Mouse (Mus musculus): ENCODE results near the gene Tmem63c. TPM values are rescaled to one million over a fixed set of nuclear protein-coding genes. Genes with fewer than 3 reads are reported as not detected.

The Tmem63c gene
- polyA plus RNA-seq, 1 experiment from 2014 or later, result 0.05 TPM

- no peak overlapping the region for H3K4me3 ChIP-seq
- ATAC-seq (replicated peaks; ENCODE audit: insufficient number of reproducible peaks, insufficient read depth, low FRiP score, low read depth), result no peak
- no peaks in the 10 kb centered on the region for H3K36me3 ChIP-seq
- 51% methylated on average over 7 of the region's 7 CpGs for WGBS
- no peaks in the 10 kb centered on the region for H3K9me3 ChIP-seq (replicated peaks)
- peaks cover 6% of the 10 kb centered on the region for H3K27me3 ChIP-seq
- no peak overlapping the region for H3K4me2 ChIP-seq
- H3K4me1 ChIP-seq (replicated peaks), result peaks cover 12% of the 10 kb centered on the region
- H3K27ac ChIP-seq, result no peak overlapping the region
- H3K9ac ChIP-seq, result no peak overlapping the region
These were observed 18.9 kb upstream of the Tmem63c start for GRCm38 (mm10) chr12:87002209-87002608.

DNA sequence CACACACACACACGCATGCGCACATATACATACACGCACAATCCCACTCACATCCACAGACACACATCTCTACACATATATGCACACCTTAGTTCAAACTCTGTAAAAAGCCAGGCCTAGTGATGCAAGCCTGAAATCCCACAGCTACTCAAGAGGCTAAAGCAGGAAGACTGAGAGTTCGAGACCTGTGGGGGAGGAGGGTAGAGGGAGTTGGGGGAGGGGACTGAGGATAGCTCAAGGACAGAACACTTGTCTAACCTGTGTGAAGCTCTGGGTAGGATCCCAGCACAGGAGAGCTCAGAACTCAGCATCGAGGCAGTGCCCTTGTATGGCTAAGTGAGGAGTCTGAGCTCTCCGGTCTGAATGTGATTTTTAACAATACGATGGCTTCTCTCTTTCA is 18.3 kb upstream of the Tmem63c start:
- H3K27me3 ChIP-seq, result peaks cover 6% of the 10 kb centered on the region
- peaks cover 12% of the 10 kb centered on the region for H3K4me1 ChIP-seq (replicated peaks)
- WGBS, result 69% methylated on average over 7 of the region's 7 CpGs
- no peak overlapping the region for H3K4me2 ChIP-seq
- no peaks in the 10 kb centered on the region for H3K36me3 ChIP-seq
- H3K27ac ChIP-seq, result no peak overlapping the region
- no peaks in the 10 kb centered on the region for H3K9me3 ChIP-seq (replicated peaks)
- no peak overlapping the region for H3K4me3 ChIP-seq
- H3K9ac ChIP-seq, result no peak overlapping the region
- no peak for ATAC-seq (replicated peaks; ENCODE audit: insufficient number of reproducible peaks, insufficient read depth, low FRiP score, low read depth)

DNA sequence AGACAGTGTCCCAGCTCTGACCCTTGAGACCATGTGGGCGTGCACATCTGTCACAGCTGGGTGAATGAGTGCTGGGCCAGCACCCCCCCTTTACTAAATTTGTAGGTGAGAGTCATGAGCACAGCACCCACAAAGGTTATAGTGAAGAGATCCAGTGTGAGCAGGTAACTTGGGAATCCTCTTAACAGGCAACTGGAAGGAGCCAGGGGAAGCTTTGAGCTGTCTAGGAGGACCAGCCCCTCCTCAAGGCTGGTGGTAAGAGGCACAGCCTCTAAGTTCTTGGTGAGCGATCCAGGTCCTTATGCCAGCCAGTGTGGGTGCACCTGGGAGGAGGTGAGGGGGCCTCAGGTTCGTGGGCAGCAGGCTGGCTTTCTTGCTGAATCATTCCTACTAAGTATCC is 17.5 kb upstream of the Tmem63c start:
- H3K4me1 ChIP-seq (replicated peaks), result peaks cover 12% of the 10 kb centered on the region
- no peaks in the 10 kb centered on the region for H3K36me3 ChIP-seq
- no peak overlapping the region for H3K4me3 ChIP-seq
- no peaks in the 10 kb centered on the region for H3K9me3 ChIP-seq (replicated peaks)
- peaks cover 6% of the 10 kb centered on the region for H3K27me3 ChIP-seq
- no peak overlapping the region for H3K9ac ChIP-seq
- no peak overlapping the region for H3K27ac ChIP-seq
- ATAC-seq (replicated peaks; ENCODE audit: insufficient number of reproducible peaks, insufficient read depth, low FRiP score, low read depth), result no peak
- H3K4me2 ChIP-seq, result no peak overlapping the region
- 48% methylated on average over 3 of the region's 3 CpGs for WGBS

DNA sequence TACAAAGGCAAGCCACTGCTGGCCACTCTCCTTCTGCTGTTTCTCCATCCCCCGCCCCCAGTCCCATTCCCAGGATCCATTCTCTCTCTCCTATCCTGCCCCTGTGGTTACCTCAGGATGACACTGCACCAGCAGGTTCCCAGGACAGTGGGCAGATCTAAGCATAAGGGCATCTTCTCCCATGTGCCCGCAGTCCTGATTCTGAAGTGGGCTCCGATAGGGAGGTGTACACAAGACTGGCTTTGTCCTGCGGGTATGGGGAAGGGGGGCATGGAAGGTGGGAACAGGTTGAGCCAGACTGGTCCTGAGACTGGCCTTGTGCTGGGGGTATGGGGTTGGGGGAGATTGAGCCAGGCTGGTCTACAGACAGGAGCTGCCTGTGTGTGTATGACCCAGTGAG is 16.5 kb upstream of the Tmem63c start:
- Histone ChIP-seq H3K4me2 (no peak overlapping the region), H3K27ac (no peak overlapping the region), H3K36me3 (no peaks in the 10 kb centered on the region), H3K9ac (no peak overlapping the region), H3K4me3 (no peak overlapping the region), H3K9me3 (replicated peaks) (no peaks in the 10 kb centered on the region), H3K27me3 (peaks cover 13% of the 10 kb centered on the region), H3K4me1 (replicated peaks) (peaks cover 9% of the 10 kb centered on the region)
- no peak for ATAC-seq (replicated peaks; ENCODE audit: insufficient number of reproducible peaks, insufficient read depth, low FRiP score, low read depth)
- WGBS, result 75% methylated on average over 4 of the region's 4 CpGs

GRCm38 (mm10) chr12:87017041-87017440 is 4.1 kb upstream of the Tmem63c start:
- Histone ChIP-seq H3K9me3 (replicated peaks) (no peaks in the 10 kb centered on the region), H3K27me3 (0 out of 2 replicates have a peak, but pooled peaks cover 4% of the 10 kb centered on the region), H3K36me3 (no peaks in the 10 kb centered on the region), H3K4me2 (no peak overlapping the region), H3K4me1 (replicated peaks) (no peaks in the 10 kb centered on the region), H3K27ac (no peak overlapping the region), H3K4me3 (no peak overlapping the region), H3K9ac (no peak overlapping the region)
- 41% methylated on average over 3 of the region's 3 CpGs for WGBS
- ATAC-seq (replicated peaks; ENCODE audit: insufficient number of reproducible peaks, insufficient read depth, low FRiP score, low read depth), result no peak

DNA sequence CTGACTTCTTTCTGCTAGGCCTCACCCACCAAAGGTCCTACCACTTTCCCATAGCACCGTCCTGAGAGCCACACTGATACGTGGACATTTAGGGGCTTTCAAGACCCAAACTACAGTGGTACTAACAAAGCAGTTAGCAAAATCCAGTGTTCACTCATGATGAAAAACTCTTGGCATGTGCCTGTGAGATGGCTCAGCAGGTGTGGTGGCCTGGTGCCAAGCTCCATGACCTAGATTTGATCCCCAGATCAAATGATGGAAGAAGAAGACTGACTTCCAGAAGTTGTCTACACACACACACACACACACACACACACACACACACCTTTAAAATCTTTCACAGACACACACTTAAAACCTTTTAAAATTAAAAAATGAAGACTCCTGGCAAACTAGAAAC is 2.4 kb upstream of the Tmem63c start:
- WGBS, result 76% methylated on average over 2 of the region's 2 CpGs
- no peak overlapping the region for H3K4me2 ChIP-seq
- no peak for ATAC-seq (replicated peaks; ENCODE audit: insufficient number of reproducible peaks, insufficient read depth, low FRiP score, low read depth)

GRCm38 (mm10) chr12:87022006-87022405 is 866 bp downstream of the Tmem63c start:
- H3K9me3 ChIP-seq (replicated peaks), result no peaks in the 10 kb centered on the region
- no peak for ATAC-seq (replicated peaks; ENCODE audit: insufficient number of reproducible peaks, insufficient read depth, low FRiP score, low read depth)
- H3K36me3 ChIP-seq, result no peaks in the 10 kb centered on the region
- H3K4me3 ChIP-seq, result no peak overlapping the region
- no peak overlapping the region for H3K9ac ChIP-seq
- H3K27ac ChIP-seq, result no peak overlapping the region
- no peak overlapping the region for H3K4me2 ChIP-seq
- 77% methylated on average over 2 of the region's 2 CpGs for WGBS
- peaks cover 5% of the 10 kb centered on the region for H3K4me1 ChIP-seq (replicated peaks)
- peaks cover 28% of the 10 kb centered on the region for H3K27me3 ChIP-seq

More for the DNA sequence above, 2.4 kb upstream of the Tmem63c start:
- Histone ChIP-seq H3K36me3 (no peaks in the 10 kb centered on the region), H3K27me3 (peaks cover under 1% of the 10 kb centered on the region; the same call in 1 of the 2 replicates), H3K4me1 (replicated peaks) (no peaks in the 10 kb centered on the region), H3K9ac (no peak overlapping the region), H3K9me3 (replicated peaks) (no peaks in the 10 kb centered on the region), H3K4me3 (no peak overlapping the region), H3K27ac (no peak overlapping the region)

GRCm38 (mm10) chr12:87023456-87023855 is 2.3 kb downstream of the Tmem63c start:
- no peak for ATAC-seq (replicated peaks; ENCODE audit: insufficient number of reproducible peaks, insufficient read depth, low FRiP score, low read depth)
- Histone ChIP-seq H3K36me3 (no peaks in the 10 kb centered on the region), H3K27ac (no peak overlapping the region), H3K4me1 (replicated peaks) (peaks cover 5% of the 10 kb centered on the region), H3K27me3 (peaks cover 42% of the 10 kb centered on the region), H3K4me3 (no peak overlapping the region), H3K4me2 (no peak overlapping the region), H3K9ac (no peak overlapping the region), H3K9me3 (replicated peaks) (no peaks in the 10 kb centered on the region)
- WGBS, result 80% methylated on average over 3 of the region's 3 CpGs

DNA sequence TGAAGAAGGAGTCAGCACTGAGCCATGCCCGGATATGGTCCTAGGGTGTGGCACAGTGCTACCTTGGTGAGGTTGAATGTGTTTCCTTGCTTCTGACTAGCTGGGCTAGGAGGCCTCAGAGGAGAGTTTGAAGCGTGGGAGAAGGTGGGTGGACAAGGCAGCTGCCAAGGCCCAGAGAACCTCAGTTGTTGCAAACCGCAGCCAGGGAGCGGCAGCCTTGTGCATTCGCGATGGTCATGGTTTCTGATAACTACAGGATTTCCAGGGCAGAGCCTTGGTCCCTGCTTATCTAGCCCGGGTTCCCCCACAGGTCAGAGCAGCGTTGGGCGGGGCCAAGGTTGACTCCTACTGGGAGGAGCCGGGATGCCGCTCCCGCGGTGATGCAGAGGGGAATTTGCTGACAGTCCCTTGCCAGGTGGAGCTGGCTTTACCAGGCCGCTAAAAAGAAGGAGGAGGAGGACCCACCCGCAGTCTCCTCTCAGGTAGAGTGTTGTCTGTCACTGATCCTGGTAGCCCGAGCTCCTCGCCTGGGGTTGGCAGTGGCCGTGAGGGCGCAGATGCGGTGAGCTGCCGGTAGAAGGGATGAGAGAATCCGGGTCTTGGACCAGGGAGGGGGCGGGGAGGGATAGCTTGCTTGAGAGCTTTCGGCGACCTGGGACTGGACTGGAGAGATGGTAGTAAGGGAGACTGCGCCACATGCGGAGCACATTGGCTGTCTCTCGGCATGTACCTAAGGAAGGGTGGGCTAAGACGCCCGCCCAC is 5.2 kb downstream of the Tmem63c start:
- ATAC-seq (replicated peaks; ENCODE audit: insufficient number of reproducible peaks, insufficient read depth, low FRiP score, low read depth), result no peak
- H3K36me3 ChIP-seq, result no peaks in the 10 kb centered on the region
- WGBS, result 3% methylated on average over 30 of the region's 30 CpGs
- H3K4me1 ChIP-seq (replicated peaks), result peaks cover 12% of the 10 kb centered on the region
- H3K27ac ChIP-seq, result no peak overlapping the region
- H3K27me3 ChIP-seq, result peaks cover 49% of the 10 kb centered on the region
- no peak overlapping the region for H3K9ac ChIP-seq
- H3K4me3 ChIP-seq, result peak overlapping the region; percentile 19; the same call in 1 of the 2 replicates
- H3K4me2 ChIP-seq, result peak overlapping the region; percentile 38
- no peaks in the 10 kb centered on the region for H3K9me3 ChIP-seq (replicated peaks)

GRCm38 (mm10) chr12:87026871-87027240 is 5.7 kb downstream of the Tmem63c start:
- H3K9ac ChIP-seq, result no peak overlapping the region
- H3K4me3 ChIP-seq, result no peak overlapping the region

GRCm38 (mm10) chr12:87027391-87027790 is 6.3 kb downstream of the Tmem63c start:
- no peak overlapping the region for H3K9ac ChIP-seq
- no peak overlapping the region for H3K4me2 ChIP-seq
- H3K27ac ChIP-seq, result no peak overlapping the region
- H3K4me3 ChIP-seq, result no peak overlapping the region
- H3K27me3 ChIP-seq, result peaks cover 49% of the 10 kb centered on the region
- H3K9me3 ChIP-seq (replicated peaks), result no peaks in the 10 kb centered on the region
- peaks cover 15% of the 10 kb centered on the region for H3K4me1 ChIP-seq (replicated peaks)
- WGBS, result 36% methylated on average over 5 of the region's 5 CpGs
- ATAC-seq (replicated peaks; ENCODE audit: insufficient number of reproducible peaks, insufficient read depth, low FRiP score, low read depth), result no peak
- no peaks in the 10 kb centered on the region for H3K36me3 ChIP-seq

More at GRCm38 (mm10) chr12:87026871-87027240, 5.7 kb downstream of the Tmem63c start:
- no peak for ATAC-seq (replicated peaks; ENCODE audit: insufficient number of reproducible peaks, insufficient read depth, low FRiP score, low read depth)
- Histone ChIP-seq H3K9me3 (replicated peaks) (no peaks in the 10 kb centered on the region), H3K36me3 (no peaks in the 10 kb centered on the region), H3K4me2 (no peak overlapping the region), H3K27me3 (peaks cover 49% of the 10 kb centered on the region), H3K4me1 (replicated peaks) (peaks cover 15% of the 10 kb centered on the region), H3K27ac (no peak overlapping the region)
- 18% methylated on average over 8 of the region's 8 CpGs for WGBS

- H3K9me3 ChIP-seq (replicated peaks), result no peaks in the 10 kb centered on the region
- no peak overlapping the region for H3K27ac ChIP-seq
- H3K4me1 ChIP-seq (replicated peaks), result peaks cover 15% of the 10 kb centered on the region
- no peak overlapping the region for H3K4me2 ChIP-seq
- no peak for ATAC-seq (replicated peaks; ENCODE audit: insufficient number of reproducible peaks, insufficient read depth, low FRiP score, low read depth)
- H3K9ac ChIP-seq, result no peak overlapping the region
- H3K4me3 ChIP-seq, result no peak overlapping the region
- H3K36me3 ChIP-seq, result no peaks in the 10 kb centered on the region
- peaks cover 49% of the 10 kb centered on the region for H3K27me3 ChIP-seq
- 42% methylated on average over 2 of the region's 2 CpGs for WGBS
These were observed 6.9 kb downstream of the Tmem63c start for GRCm38 (mm10) chr12:87028068-87028467.

All from heart, embryonic 15.5 days (tissue).